Mouse (Mus musculus) thymus, postnatal 0 days (tissue): ENCODE results near the gene Fgfr2. TPM values are rescaled to one million over a fixed set of nuclear protein-coding genes. Genes with fewer than 3 reads are reported as not detected.
"Not testable (repeated sequence)": the region's sequence is repeated elsewhere in the genome, so short reads cannot be mapped to it uniquely, and the experiment has no call there.

Source experiments
- DNase-seq: peaks from one replicate; pipeline ENCODE4 v3.0.0-alpha.2; 2015; ENCODE audit warnings: low spot score
- polyA plus RNA-seq: library from polyadenylated mRNA; unstranded; fragments of >200 nt; fragmentation: Nextera tagmentation; extraction: Ambion mirVana; gene quantifications from 2 replicates; pipeline ENCODE4 v1.2.1, GENCODE M21; 2015

The Fgfr2 gene
- polyA plus RNA-seq, 1 experiment from 2014 or later: 23.6 TPM

GRCm38 (mm10) chr7:130690869-130691268 lies 2432.3 kb downstream of the Fgfr2 start:
- no peak for DNase-seq

- DNase-seq: no peak
These were observed 2434.5 kb downstream of the Fgfr2 start for GRCm38 (mm10) chr7:130688601-130689000.

- DNase-seq: no peak
These were observed 2441.4 kb downstream of the Fgfr2 start for GRCm38 (mm10) chr7:130681798-130682197.

GRCm38 (mm10) chr7:130678414-130678813 lies 2444.7 kb downstream of the Fgfr2 start:
- DNase-seq: no peak

GRCm38 (mm10) chr7:130677541-130678274 lies 2445.4 kb downstream of the Fgfr2 start:
- no peak for DNase-seq

- DNase-seq: no peak
These were observed 2446.1 kb downstream of the Fgfr2 start for GRCm38 (mm10) chr7:130676885-130677540.

GRCm38 (mm10) chr7:130674526-130674925 lies 2448.6 kb downstream of the Fgfr2 start:
- DNase-seq: no peak

GRCm38 (mm10) chr7:130673169-130674033 lies 2449.7 kb downstream of the Fgfr2 start:
- peak; percentile 58 for DNase-seq

- no peak for DNase-seq
These were observed 2451.8 kb downstream of the Fgfr2 start for GRCm38 (mm10) chr7:130671301-130671700.

- no peak for DNase-seq
These were observed 2452.8 kb downstream of the Fgfr2 start for GRCm38 (mm10) chr7:130670358-130670757.

- DNase-seq: no peak
These were observed 2453.7 kb downstream of the Fgfr2 start for GRCm38 (mm10) chr7:130669370-130669881.

- no peak for DNase-seq
These were observed 2454.3 kb downstream of the Fgfr2 start for GRCm38 (mm10) chr7:130668729-130669281.

GRCm38 (mm10) chr7:130668013-130668412 lies 2455.1 kb downstream of the Fgfr2 start:
- DNase-seq: not testable (repeated sequence)

GRCm38 (mm10) chr7:130665358-130665757 lies 2457.8 kb downstream of the Fgfr2 start:
- no peak for DNase-seq

- DNase-seq: no peak
These were observed 2458.5 kb downstream of the Fgfr2 start for GRCm38 (mm10) chr7:130664629-130665028.

- no peak for DNase-seq
These were observed 2459.1 kb downstream of the Fgfr2 start for GRCm38 (mm10) chr7:130664037-130664436.

- no peak for DNase-seq
These were observed 2460.3 kb downstream of the Fgfr2 start for GRCm38 (mm10) chr7:130662869-130663268.

GRCm38 (mm10) chr7:130662250-130662649 lies 2460.9 kb downstream of the Fgfr2 start:
- no peak for DNase-seq

GRCm38 (mm10) chr7:130659129-130659528 lies 2464.0 kb downstream of the Fgfr2 start:
- DNase-seq: no peak

GRCm38 (mm10) chr7:130657751-130658150 lies 2465.4 kb downstream of the Fgfr2 start:
- DNase-seq: peak; percentile 16

GRCm38 (mm10) chr7:130656965-130657364 lies 2466.2 kb downstream of the Fgfr2 start:
- DNase-seq: no peak
